Mouse (Mus musculus) intestine, postnatal 0 days (tissue): ENCODE measurements around the gene Amz2. TPM values are rescaled to one million over a fixed set of nuclear protein-coding genes. Genes with fewer than 3 reads are reported as not detected.

Source experiments
- ATAC-seq: fragments of 200-750 bp; cut with Nextera tagmentation; 2 replicates; pipeline ENCODE4 v1.8.0; 2017; ENCODE audit warnings: mild to moderate bottlenecking, moderate TSS enrichment, moderate library complexity
- H3K27ac ChIP-seq: fragments of 300-500 bp; sonication (generic); 2 replicates; pipeline ENCODE4 v1.5.1; 2014; ENCODE audit warnings: mild to moderate bottlenecking, low read depth, low read length, moderate library complexity
- H3K27me3 ChIP-seq: fragments of 300-500 bp; sonication (generic); replicated peaks from 2 replicates; pipeline ENCODE4 v1.6.1; 2014; ENCODE audit warnings: low read length, mixed read lengths; ENCODE audit not compliant: control insufficient read depth, insufficient read depth
- H3K36me3 ChIP-seq: fragments of 300-500 bp; sonication (generic); 2 replicates; pipeline ENCODE4 v1.6.1; 2014; ENCODE audit warnings: mild to moderate bottlenecking, moderate library complexity; ENCODE audit not compliant: control insufficient read depth, insufficient read depth
- H3K4me1 ChIP-seq: fragments of 300-500 bp; sonication (generic); replicated peaks from 2 replicates; pipeline ENCODE4 v1.6.1; 2014; ENCODE audit warnings: antibody characterized with exemption, low read length, mixed read lengths; ENCODE audit not compliant: control insufficient read depth, insufficient read depth
- H3K4me2 ChIP-seq: fragments of 300-500 bp; sonication (generic); replicated peaks from 2 replicates; pipeline ENCODE4 v1.6.1; 2014; ENCODE audit warnings: low read depth, mild to moderate bottlenecking, moderate library complexity
- H3K4me3 ChIP-seq: fragments of 300-500 bp; sonication (generic); 2 replicates; pipeline ENCODE4 v1.5.1; 2014; ENCODE audit warnings: low read depth, low read length
- H3K9ac ChIP-seq: fragments of 300-500 bp; sonication (generic); 2 replicates; pipeline ENCODE4 v1.6.1; 2014; ENCODE audit warnings: mild to moderate bottlenecking, low read depth, low read length
- H3K9me3 ChIP-seq: fragments of 300-500 bp; sonication (generic); 2 replicates; pipeline ENCODE4 v1.6.1; 2016; ENCODE audit warnings: mixed run types; ENCODE audit not compliant: control insufficient read depth
- CTCF ChIP-seq: sonication (generic); IDR thresholded peaks from 2 replicates; pipeline ENCODE4 v1.5.1; 2016; ENCODE audit warnings: low read depth, mild to moderate bottlenecking, control low read depth, antibody characterized with exemption, moderate library complexity
- WGBS: fragments of 180-500 bp; shearing (Covaris S2); extraction: QIAGEN DNeasy Blood & Tissue Kit; methylation state at CpG from one replicate; pipeline ENCODE4 v1.1.7; 2014; 5-methylcytosine and 5-hydroxymethylcytosine counted together
- microRNA-seq: library from miRNA; unstranded; fragments of <30 nt; microRNA quantifications from one replicate; pipeline ENCODE4, GENCODE M21; 2016
- polyA plus RNA-seq: library from polyadenylated mRNA; unstranded; fragments of >200 nt; fragmentation: Nextera tagmentation; extraction: Ambion mirVana; gene quantifications from 2 replicates; pipeline ENCODE4 v1.2.1, GENCODE M21; 2015

The Amz2 gene
- polyA plus RNA-seq, 1 experiment from 2014 or later: 22.7 TPM

DNA sequence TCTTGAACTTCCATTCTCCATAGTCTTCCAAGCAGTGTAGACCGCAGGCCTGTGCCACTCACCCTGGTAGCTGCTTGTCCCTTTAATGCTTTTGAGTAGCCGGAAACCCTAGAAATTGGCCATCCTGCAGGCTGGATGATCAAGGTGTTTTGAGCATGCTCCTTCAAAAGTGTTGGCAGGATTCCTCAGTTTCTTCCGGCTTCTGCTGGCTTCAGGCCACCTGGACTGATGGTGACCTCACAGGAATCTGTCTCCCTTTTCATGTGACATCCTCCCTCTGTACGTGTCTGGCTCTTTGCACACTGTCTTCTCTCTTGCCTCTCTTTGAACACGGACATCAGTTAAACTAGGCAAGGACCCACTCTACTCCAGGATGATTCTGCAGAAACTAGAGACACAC is 74.5 kb downstream of the Amz2 start:
- Histone ChIP-seq H3K4me3 (no peak overlapping the region), H3K27me3 (no peaks in the 10 kb centered on the region), H3K4me1 (peaks cover 5% of the 10 kb centered on the region; the same call in 1 of the 2 replicates), H3K4me2 (no peak overlapping the region), H3K9me3 (no peaks in the 10 kb centered on the region), H3K9ac (no peak overlapping the region), H3K36me3 (no peaks in the 10 kb centered on the region), H3K27ac (no peak overlapping the region)
- no peak for TF ChIP-seq CTCF
- 83% methylated on average over 5 of the region's 5 CpGs for WGBS
- no peak for ATAC-seq

Small RNA genes within 50 kb of the gene (microRNA-seq; reads per million reads assigned to microRNA genes)
- gene Gm25540: not detected

Other genes starting within 250 kb of the Amz2 start
- 2.6 and 2.8 TPM in 2 replicates for gene Rgs9, start 127.8 kb upstream of the Amz2 start, polyA plus RNA-seq
- 81.7 and 86.9 TPM in 2 replicates for gene Gna13, start 63.1 kb upstream of the Amz2 start, polyA plus RNA-seq
- 0.08 TPM in 1 of 2 replicates, not detected in the other for gene 9930022D16Rik, start 12.0 kb upstream of the Amz2 start, polyA plus RNA-seq
- 50.9 and 54.4 TPM in 2 replicates for gene Arsg, start 47.4 kb downstream of the Amz2 start, polyA plus RNA-seq
- gene Slc16a6, start 47.7 kb downstream of the Amz2 start, polyA plus RNA-seq: 129 and 143 TPM in 2 replicates
- gene Wipi1, start 186.0 kb downstream of the Amz2 start, polyA plus RNA-seq: 28.2 and 30.4 TPM in 2 replicates
- 180 and 188 TPM in 2 replicates for gene Prkar1a, start 223.5 kb downstream of the Amz2 start, polyA plus RNA-seq